Mouse (Mus musculus): ENCODE measurements around the gene Mical3. TPM values are rescaled to one million over a fixed set of nuclear protein-coding genes. Genes with fewer than 3 reads are reported as not detected.

The Mical3 gene
- total RNA-seq, 4 experiments from 2014 or later = 78.3 to 102 (median 90.8) TPM

GRCm38 (mm10) chr6:121054340-121054739 is 76.5 kb downstream of the Mical3 start:
- no peak for DNase-seq (ENCODE audit: low spot score in 2 of 2)

- no peak for DNase-seq (ENCODE audit: low spot score in 2 of 2)
Observed at GRCm38 (mm10) chr6:121053585-121054112, 77.2 kb downstream of the Mical3 start.

GRCm38 (mm10) chr6:121051972-121052629 is 78.7 kb downstream of the Mical3 start:
- DNase-seq (ENCODE audit: low spot score in 2 of 2) = no peak

GRCm38 (mm10) chr6:121051411-121051810 is 79.4 kb downstream of the Mical3 start:
- DNase-seq (ENCODE audit: low spot score in 2 of 2) = no peak

- no peak for DNase-seq (ENCODE audit: low spot score in 2 of 2)
Observed at GRCm38 (mm10) chr6:121048696-121049095, 82.1 kb downstream of the Mical3 start.

GRCm38 (mm10) chr6:121045345-121046080 is 85.3 kb downstream of the Mical3 start:
- DNase-seq (ENCODE audit: low spot score in 2 of 2) = no peak

GRCm38 (mm10) chr6:121043434-121044189 is 87.2 kb downstream of the Mical3 start:
- no peak for DNase-seq (ENCODE audit: low spot score in 2 of 2)

- no peak for DNase-seq (ENCODE audit: low spot score in 2 of 2)
Observed at GRCm38 (mm10) chr6:121039719-121040118, 91.1 kb downstream of the Mical3 start.

- DNase-seq (ENCODE audit: low spot score in 2 of 2) = peak; percentile 69 to 75
Observed at GRCm38 (mm10) chr6:121039286-121039685, 91.5 kb downstream of the Mical3 start.

GRCm38 (mm10) chr6:121037086-121037485 is 93.7 kb downstream of the Mical3 start:
- no peak for DNase-seq (ENCODE audit: low spot score in 2 of 2)

- DNase-seq (ENCODE audit: low spot score in 2 of 2) = no peak
Observed at GRCm38 (mm10) chr6:121035929-121036328, 94.9 kb downstream of the Mical3 start.

GRCm38 (mm10) chr6:121035268-121035667 is 95.5 kb downstream of the Mical3 start:
- no peak for DNase-seq (ENCODE audit: low spot score in 2 of 2)

GRCm38 (mm10) chr6:121033250-121033649 is 97.5 kb downstream of the Mical3 start:
- DNase-seq (ENCODE audit: low spot score in 2 of 2) = no peak

- no peak for DNase-seq (ENCODE audit: low spot score in 2 of 2)
Observed at GRCm38 (mm10) chr6:121031370-121031769, 99.4 kb downstream of the Mical3 start.

- peak in 1 of 2 experiments; percentile 61 for DNase-seq (ENCODE audit: low spot score in 2 of 2)
Observed at GRCm38 (mm10) chr6:121029897-121030589, 100.8 kb downstream of the Mical3 start.

GRCm38 (mm10) chr6:121028514-121028913 is 102.3 kb downstream of the Mical3 start:
- DNase-seq (ENCODE audit: low spot score in 2 of 2) = no peak

GRCm38 (mm10) chr6:121027314-121027713 is 103.5 kb downstream of the Mical3 start:
- DNase-seq (ENCODE audit: low spot score in 2 of 2) = peak in 1 of 2 experiments; percentile 45

GRCm38 (mm10) chr6:121026866-121027265 is 103.9 kb downstream of the Mical3 start:
- no peak for DNase-seq (ENCODE audit: low spot score in 2 of 2)

GRCm38 (mm10) chr6:121026019-121026584 is 104.7 kb downstream of the Mical3 start:
- DNase-seq (ENCODE audit: low spot score in 2 of 2) = no peak

GRCm38 (mm10) chr6:121018147-121018546 is 112.7 kb downstream of the Mical3 start:
- no peak for DNase-seq (ENCODE audit: low spot score in 2 of 2)

All from layer of hippocampus, adult 8-10 months (tissue).